Mouse (Mus musculus) gastrocnemius, adult 2 months (tissue): ENCODE data around the gene Dhx57. TPM values are rescaled to one million over a fixed set of nuclear protein-coding genes. Genes with fewer than 3 reads are reported as not detected.
"Not testable (repeated sequence)": the region's sequence is repeated elsewhere in the genome, so short reads cannot be mapped to it uniquely, and the experiment has no call there.

Experiments used
- DNase-seq: peaks from one replicate; pipeline ENCODE4 v3.0.0; 2022
- H3K27ac ChIP-seq: fragments of 200-600 bp; 2 replicates; pipeline ENCODE4 v1.8.1; 2022; ENCODE audit warnings: mild to moderate bottlenecking
- H3K4me3 ChIP-seq: fragments of 200-600 bp; 2 replicates; pipeline ENCODE4 v1.8.1; 2022; ENCODE audit warnings: mild to moderate bottlenecking, moderate library complexity
- CTCF ChIP-seq: fragments of 200-600 bp; IDR thresholded peaks from 2 replicates; pipeline ENCODE4 v1.8.1; 2022; ENCODE audit warnings: antibody characterized with exemption, mild to moderate bottlenecking, moderate library complexity
- intact Hi-C: fragments of 180-260 bp; cut with DNase I; formaldehyde crosslinking; loops from one replicate; pipeline ENCODE4 v1.15.1; 2025
- total RNA-seq, 2 experiments: library from RNA; stranded (reverse); gene quantifications; 2 replicates each; pipeline ENCODE4 v1.2.3; 2021

Gene Dhx57
- total RNA-seq, 2 experiments from 2014 or later: 7.9 to 8.1 TPM

GRCm38 (mm10) chr17:80241594-80241993, 48.7 kb downstream of the Dhx57 start:
- Histone ChIP-seq H3K27ac (no peak overlapping the region), H3K4me3 (no peak overlapping the region)
- intact Hi-C loops: no loop called here
- no peak for DNase-seq
- TF ChIP-seq CTCF: no peak

DNA sequence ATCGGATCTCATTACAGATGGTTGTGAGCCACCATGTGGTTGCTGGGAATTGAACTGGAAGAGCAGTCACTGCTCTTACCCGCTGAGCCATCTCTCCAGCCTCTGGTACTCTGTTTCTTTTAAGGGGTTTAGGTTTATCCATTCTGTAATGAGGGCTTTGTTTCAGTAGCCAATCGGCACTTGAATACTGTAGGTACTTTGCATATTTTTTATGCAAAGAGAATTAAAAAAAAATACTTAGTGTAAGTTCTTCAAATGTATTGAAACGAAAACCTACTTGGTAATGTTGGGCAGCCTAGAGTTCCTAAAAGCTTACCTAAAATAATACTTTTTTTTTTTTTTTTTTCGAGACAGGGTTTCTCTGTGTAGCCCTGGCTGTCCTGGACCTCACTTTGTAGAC, 52.8 kb downstream of the Dhx57 start:
- Histone ChIP-seq H3K27ac (no peak overlapping the region), H3K4me3 (no peak overlapping the region)
- intact Hi-C loops: no loop called here
- no peak for TF ChIP-seq CTCF
- DNase-seq: no peak

- no peak for TF ChIP-seq CTCF
- intact Hi-C loops: no loop called here
- Histone ChIP-seq H3K27ac (no peak overlapping the region), H3K4me3 (no peak overlapping the region)
- no peak for DNase-seq
Measured at GRCm38 (mm10) chr17:80236805-80237204, 53.5 kb downstream of the Dhx57 start.

- DNase-seq: no peak
- Histone ChIP-seq H3K4me3 (no peak overlapping the region), H3K27ac (no peak overlapping the region)
- intact Hi-C loops: no loop called here
- TF ChIP-seq CTCF: no peak
Measured at GRCm38 (mm10) chr17:80235477-80235876, 54.8 kb downstream of the Dhx57 start.

GRCm38 (mm10) chr17:80234376-80234775, 55.9 kb downstream of the Dhx57 start:
- DNase-seq: no peak
- H3K27ac ChIP-seq: no peak overlapping the region
- intact Hi-C loops: loop anchor here (5.0 kb wide), 1 partner anchor 1527 kb away; no protein-coding TSS in a partner anchor
- no peak for TF ChIP-seq CTCF
- no peak overlapping the region for H3K4me3 ChIP-seq

DNA sequence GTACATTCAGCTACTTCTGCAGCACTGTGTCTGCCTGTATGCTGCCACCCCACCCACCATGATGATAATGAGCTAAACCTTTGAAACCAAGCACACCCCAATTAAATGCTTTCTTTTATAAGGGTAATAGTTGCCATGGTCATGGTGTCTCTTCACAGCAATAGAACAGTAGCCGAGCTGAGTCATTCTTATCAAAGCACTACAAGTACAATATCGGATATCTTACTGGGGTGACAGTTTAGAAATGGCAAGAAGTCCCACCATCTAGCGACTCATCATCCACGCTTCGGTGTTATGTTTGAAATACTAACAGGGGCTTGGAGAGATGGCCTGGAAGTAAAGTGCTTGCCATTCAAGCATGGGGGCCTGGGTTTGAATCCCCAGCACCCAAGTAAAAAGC, 56.4 kb downstream of the Dhx57 start:
- Histone ChIP-seq H3K4me3 (no peak overlapping the region), H3K27ac (no peak overlapping the region)
- intact Hi-C loops: loop anchor here (5.0 kb wide), 1 partner anchor 1527 kb away; no protein-coding TSS in a partner anchor
- TF ChIP-seq CTCF: no peak
- DNase-seq: no peak

DNA sequence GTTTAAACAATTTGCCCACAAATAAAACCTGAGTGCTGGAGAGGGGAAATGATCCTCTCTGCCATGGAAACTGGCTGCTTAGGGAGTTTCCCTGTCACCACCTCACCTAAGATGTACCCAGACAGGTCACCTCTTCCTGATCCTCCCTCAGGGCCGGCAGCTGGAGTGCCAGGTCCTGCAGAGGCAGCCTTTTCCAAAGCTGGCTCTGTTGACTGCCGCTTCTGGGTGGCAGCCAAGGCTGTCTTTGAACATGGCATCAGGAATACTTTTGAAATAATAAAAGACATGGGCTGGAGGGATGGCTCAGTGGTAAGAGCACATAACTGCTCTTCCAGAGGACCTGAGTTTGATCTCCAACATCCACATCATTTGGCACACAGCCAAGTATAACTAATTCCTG, 60.9 kb downstream of the Dhx57 start:
- no peak for TF ChIP-seq CTCF
- H3K27ac ChIP-seq: no peak overlapping the region
- DNase-seq: peak; percentile 44
- no peak overlapping the region for H3K4me3 ChIP-seq
- intact Hi-C loops: no loop called here

GRCm38 (mm10) chr17:80225142-80225541, 65.1 kb downstream of the Dhx57 start:
- H3K27ac ChIP-seq, intact Hi-C loops, DNase-seq: not testable (repeated sequence)
- H3K4me3 ChIP-seq: peak overlapping the region; percentile 79

DNA sequence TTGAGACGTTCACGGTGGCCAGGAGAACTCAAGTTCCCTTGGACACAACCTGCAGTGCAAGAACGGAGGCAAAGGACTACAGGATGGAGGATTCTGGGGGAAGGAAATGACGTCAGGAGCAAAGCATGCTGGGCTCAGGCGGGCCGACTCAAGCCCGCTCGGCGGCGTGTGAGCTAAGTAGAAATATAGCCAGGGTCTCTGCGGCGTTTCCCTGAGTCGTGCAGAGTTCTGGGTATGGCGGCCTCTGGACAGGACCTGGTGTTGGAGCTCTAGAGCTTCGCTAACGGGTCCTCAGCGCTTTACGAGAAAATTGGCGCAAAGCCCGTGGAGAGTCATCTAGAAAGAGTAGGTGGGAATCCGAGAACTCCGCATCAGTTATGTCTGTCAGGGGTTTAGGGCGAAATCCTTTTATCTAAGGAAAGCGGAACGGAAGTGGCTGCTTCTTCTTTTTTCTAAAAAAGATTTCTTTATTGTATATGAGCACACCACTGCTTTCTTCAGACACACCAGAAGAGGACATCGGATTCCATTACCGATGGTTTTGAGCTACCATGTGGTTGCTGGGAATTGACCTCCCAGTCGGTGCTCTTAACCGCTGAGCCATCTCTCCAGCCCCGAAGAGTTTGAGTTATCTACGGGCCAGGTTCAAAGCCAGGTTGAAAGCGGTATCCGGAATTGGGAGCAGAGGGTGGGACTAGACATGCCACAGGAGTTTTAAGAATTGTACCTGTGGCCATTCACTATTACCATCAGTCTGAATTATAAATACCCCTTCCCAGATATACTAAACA, 65.8 kb downstream of the Dhx57 start, which contains the start of gene Gemin6:
Gene Gemin6, plus strand, starts transcription at position 116 of the 791 bp plus-strand sequence.
- peak within 1 kb of the TSS; percentile 79 for H3K4me3 ChIP-seq
- peak within 1 kb of the TSS; percentile 90 for H3K27ac ChIP-seq
- DNase-seq: peak; percentile 85
- intact Hi-C loops: no loop called here
- TF ChIP-seq CTCF: 0 out of 2 replicates have a peak, but pooled peaks have one; percentile 3

DNA sequence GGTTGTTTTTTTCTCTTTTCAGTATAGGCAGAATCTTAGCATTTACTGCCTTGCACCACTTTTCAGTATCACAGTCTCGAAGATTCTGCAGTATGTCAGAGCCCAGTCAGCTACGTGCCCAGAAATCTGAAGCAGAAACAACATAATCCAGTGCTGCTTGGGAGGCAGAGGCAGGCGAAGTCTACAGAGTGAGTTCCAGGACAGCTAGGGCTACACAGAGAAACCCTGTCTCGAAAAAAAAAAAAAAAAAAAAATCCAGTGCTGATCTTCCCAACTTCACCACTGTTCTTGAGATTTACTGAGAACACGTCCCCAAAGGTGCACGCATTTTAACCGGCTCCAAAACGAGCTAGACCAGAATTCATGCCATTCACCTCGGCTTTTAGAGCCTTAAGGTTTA, 66.4 kb downstream of the Dhx57 start:
- peak overlapping the region; percentile 90 for H3K27ac ChIP-seq
- peak overlapping the region; percentile 79 for H3K4me3 ChIP-seq
- DNase-seq: no peak
- intact Hi-C loops: no loop called here
- TF ChIP-seq CTCF: no peak

DNA sequence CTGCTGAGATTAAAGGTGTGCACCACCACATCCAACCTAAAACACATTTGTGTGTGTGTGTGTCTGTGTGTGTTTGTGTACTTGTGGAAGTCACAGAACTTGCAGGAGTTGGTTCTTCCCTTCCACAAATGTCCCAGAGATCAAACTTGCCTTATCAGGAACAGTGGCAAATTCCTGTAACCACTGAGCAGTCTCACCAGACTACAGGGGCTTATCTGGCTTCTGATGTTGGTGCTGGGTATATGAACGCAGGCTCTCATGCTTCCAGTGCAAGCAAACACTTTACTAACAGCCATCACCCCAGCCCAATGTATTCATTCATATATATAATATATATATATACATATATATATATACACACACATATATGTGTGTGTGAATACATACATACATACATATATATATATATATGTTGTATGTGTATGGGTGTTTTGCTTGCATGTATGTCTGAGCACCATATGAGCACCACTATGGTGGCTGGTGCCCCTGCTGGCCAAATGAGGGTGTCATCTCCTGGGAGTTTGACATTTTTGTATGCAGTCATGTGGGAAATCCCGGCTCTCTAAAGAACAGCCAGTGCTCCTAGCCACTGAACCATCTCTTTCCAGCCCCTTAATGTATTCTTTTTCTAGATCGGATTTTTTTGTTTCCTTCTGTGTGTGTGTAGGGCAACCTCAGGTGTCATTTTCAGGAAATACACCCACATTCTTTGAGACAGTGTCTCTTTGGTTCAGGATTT, 68.2 kb downstream of the Dhx57 start:
- no peak for DNase-seq
- peak; percentile 15; the same call in 1 of the 2 replicates for TF ChIP-seq CTCF
- H3K4me3 ChIP-seq: no peak overlapping the region
- intact Hi-C loops: no loop called here
- no peak overlapping the region for H3K27ac ChIP-seq

DNA sequence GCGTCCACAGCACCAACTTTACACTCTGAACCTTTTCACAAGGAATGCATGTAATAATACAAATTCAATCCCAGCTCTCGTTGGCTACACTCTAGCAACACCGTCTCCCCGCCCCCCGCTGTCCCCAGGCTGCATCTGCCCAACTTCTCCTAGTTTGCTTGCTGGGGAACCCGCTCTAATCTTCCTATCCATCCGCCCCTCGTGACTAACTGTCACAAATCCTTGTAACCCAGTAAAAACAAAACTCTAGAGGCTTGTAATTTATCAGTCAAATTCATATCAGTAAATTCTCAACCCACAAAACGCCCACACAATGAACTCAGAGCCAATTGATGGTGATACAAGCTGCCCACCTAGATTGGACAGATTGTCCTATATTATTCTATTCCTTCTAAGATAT, 69.1 kb downstream of the Dhx57 start:
- no peak for TF ChIP-seq CTCF
- Histone ChIP-seq H3K27ac (no peak overlapping the region), H3K4me3 (no peak overlapping the region)
- no peak for DNase-seq
- intact Hi-C loops: no loop called here

- intact Hi-C loops: no loop called here
- no peak overlapping the region for H3K27ac ChIP-seq
- H3K4me3 ChIP-seq: no peak overlapping the region
- DNase-seq: no peak
- TF ChIP-seq CTCF: no peak
Measured at GRCm38 (mm10) chr17:80220131-80220530, 70.1 kb downstream of the Dhx57 start.

DNA sequence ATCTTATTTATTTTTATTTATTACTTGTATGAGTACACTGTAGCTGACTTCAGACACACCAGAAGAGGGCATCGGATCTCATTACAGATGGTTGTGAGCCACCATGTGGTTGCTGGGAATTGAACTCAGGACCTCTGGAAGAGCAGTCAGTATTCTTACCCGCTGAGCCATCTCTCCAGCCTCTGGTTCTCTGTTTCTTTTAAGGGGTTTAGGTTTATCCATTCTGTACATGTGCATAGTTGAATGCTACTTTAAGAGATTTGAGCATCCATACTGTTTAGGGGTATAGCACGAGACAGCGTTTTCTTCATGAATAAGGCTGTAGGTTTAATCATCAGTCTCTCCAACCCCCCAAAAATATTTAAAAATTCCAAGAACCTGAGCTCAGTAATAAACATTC, 76.3 kb downstream of the Dhx57 start:
- intact Hi-C loops, H3K27ac ChIP-seq, H3K4me3 ChIP-seq, DNase-seq: not testable (repeated sequence)
